Mouse (Mus musculus): ENCODE measurements around the gene Patl2. TPM values are rescaled to one million over a fixed set of nuclear protein-coding genes. Genes with fewer than 3 reads are reported as not detected.
A peak's percentile ranks its signal among the peaks of the same experiment; 100 is the strongest.

Patl2 gene
- polyA plus RNA-seq (2015; fragmentation: Nextera tagmentation; extraction: Ambion mirVana): 0.06 TPM in 1 of 2 replicates, not detected in the other

- no peak within 1 kb of the TSS for H3K9ac ChIP-seq
- H3K4me1 ChIP-seq: no peaks in the 10 kb centered on the region
- H3K36me3 ChIP-seq: no peaks in the 10 kb centered on the region
- H3K4me2 ChIP-seq: no peak within 1 kb of the TSS
- H3K9me3 ChIP-seq (replicated peaks): no peaks in the 10 kb centered on the region
- no peaks in the 10 kb centered on the region for H3K27me3 ChIP-seq
- H3K4me3 ChIP-seq (replicated peaks): no peak within 1 kb of the TSS
- WGBS: 83% methylated on average over 16 of the region's 17 CpGs
- no peak within 1 kb of the TSS for H3K27ac ChIP-seq
- no peak for ATAC-seq (replicated peaks; ENCODE audit: low FRiP score)
Measured at GRCm38 (mm10) chr2:122186106-122186505, at the start of gene Patl2, which contains the start of gene Terb2. Patl2 (minus strand) TSS chr2:122186189. Terb2 (plus strand) TSS chr2:122186272.

- 79% methylated on average over 2 of the region's 2 CpGs for WGBS
- H3K4me1 ChIP-seq: peaks cover 14% of the 10 kb centered on the region
- no peak overlapping the region for H3K27ac ChIP-seq
- ATAC-seq (replicated peaks; ENCODE audit: low FRiP score): no peak
- no peaks in the 10 kb centered on the region for H3K36me3 ChIP-seq
- H3K27me3 ChIP-seq: no peaks in the 10 kb centered on the region
- H3K9me3 ChIP-seq (replicated peaks): no peaks in the 10 kb centered on the region
- H3K9ac ChIP-seq: no peak overlapping the region
- H3K4me3 ChIP-seq (replicated peaks): peak overlapping the region; percentile 67
- H3K4me2 ChIP-seq: peak overlapping the region; percentile 93
Measured at GRCm38 (mm10) chr2:122235425-122235824, 49.4 kb upstream of the Patl2 start.

GRCm38 (mm10) chr2:122234611-122235288 lies 48.8 kb upstream of the Patl2 start, which contains the start of gene Sord:
Sord (plus strand) TSS chr2:122234749.
- no peaks in the 10 kb centered on the region for H3K9me3 ChIP-seq (replicated peaks)
- H3K36me3 ChIP-seq: no peaks in the 10 kb centered on the region
- H3K4me2 ChIP-seq: peak within 1 kb of the TSS; percentile 93
- peaks cover 14% of the 10 kb centered on the region for H3K4me1 ChIP-seq
- WGBS: under 1% methylated on average over 35 of the region's 35 CpGs
- H3K27me3 ChIP-seq: no peaks in the 10 kb centered on the region
- ATAC-seq (replicated peaks; ENCODE audit: low FRiP score): peak; percentile 96
- H3K27ac ChIP-seq: peak within 1 kb of the TSS; percentile 78
- peak within 1 kb of the TSS; percentile 67 for H3K4me3 ChIP-seq (replicated peaks)
- H3K9ac ChIP-seq: peak within 1 kb of the TSS; percentile 55

GRCm38 (mm10) chr2:122233759-122234557 lies 48.0 kb upstream of the Patl2 start:
- H3K4me3 ChIP-seq (replicated peaks): peak overlapping the region; percentile 67
- no peaks in the 10 kb centered on the region for H3K9me3 ChIP-seq (replicated peaks)
- WGBS: 5% methylated on average over 26 of the region's 26 CpGs
- no peaks in the 10 kb centered on the region for H3K27me3 ChIP-seq
- peak overlapping the region; percentile 93 for H3K4me2 ChIP-seq
- H3K9ac ChIP-seq: peak overlapping the region; percentile 55
- peak; percentile 3 for ATAC-seq (replicated peaks; ENCODE audit: low FRiP score)
- peak overlapping the region; percentile 78 for H3K27ac ChIP-seq
- H3K36me3 ChIP-seq: no peaks in the 10 kb centered on the region
- peaks cover 14% of the 10 kb centered on the region for H3K4me1 ChIP-seq

GRCm38 (mm10) chr2:122233341-122233740 lies 47.4 kb upstream of the Patl2 start:
- Histone ChIP-seq H3K4me2 (peak overlapping the region; percentile 93), H3K27me3 (no peaks in the 10 kb centered on the region), H3K36me3 (no peaks in the 10 kb centered on the region), H3K9me3 (replicated peaks) (no peaks in the 10 kb centered on the region), H3K9ac (no peak overlapping the region), H3K4me3 (replicated peaks) (peak overlapping the region; percentile 67; the same call in 1 of the 2 replicates), H3K4me1 (peaks cover 14% of the 10 kb centered on the region), H3K27ac (no peak overlapping the region)
- ATAC-seq (replicated peaks; ENCODE audit: low FRiP score): no peak
- 52% methylated on average over 5 of the region's 5 CpGs for WGBS

- Histone ChIP-seq H3K36me3 (no peaks in the 10 kb centered on the region), H3K4me3 (replicated peaks) (no peak overlapping the region), H3K4me2 (no peak overlapping the region), H3K4me1 (peaks cover 14% of the 10 kb centered on the region), H3K27me3 (no peaks in the 10 kb centered on the region), H3K9me3 (replicated peaks) (no peaks in the 10 kb centered on the region), H3K9ac (no peak overlapping the region), H3K27ac (no peak overlapping the region)
- ATAC-seq (replicated peaks; ENCODE audit: low FRiP score): no peak
- 91% methylated on average over 9 of the region's 9 CpGs for WGBS
Measured at GRCm38 (mm10) chr2:122231616-122232015, 45.6 kb upstream of the Patl2 start.

GRCm38 (mm10) chr2:122230395-122230794 lies 44.4 kb upstream of the Patl2 start:
- WGBS: 84% methylated on average over 6 of the region's 6 CpGs
- H3K9me3 ChIP-seq (replicated peaks): no peaks in the 10 kb centered on the region
- no peak for ATAC-seq (replicated peaks; ENCODE audit: low FRiP score)
- H3K4me2 ChIP-seq: no peak overlapping the region
- no peak overlapping the region for H3K27ac ChIP-seq
- no peak overlapping the region for H3K9ac ChIP-seq
- peaks cover 11% of the 10 kb centered on the region for H3K4me1 ChIP-seq
- H3K27me3 ChIP-seq: no peaks in the 10 kb centered on the region
- no peaks in the 10 kb centered on the region for H3K36me3 ChIP-seq
- no peak overlapping the region for H3K4me3 ChIP-seq (replicated peaks)

- Histone ChIP-seq H3K4me3 (replicated peaks) (no peak overlapping the region), H3K27me3 (no peaks in the 10 kb centered on the region), H3K9ac (no peak overlapping the region), H3K9me3 (replicated peaks) (no peaks in the 10 kb centered on the region), H3K4me2 (no peak overlapping the region), H3K4me1 (no peaks in the 10 kb centered on the region), H3K27ac (no peak overlapping the region), H3K36me3 (no peaks in the 10 kb centered on the region)
- ATAC-seq (replicated peaks; ENCODE audit: low FRiP score): no peak
Measured at GRCm38 (mm10) chr2:122223654-122224053, 37.7 kb upstream of the Patl2 start.

- H3K9ac ChIP-seq: no peak overlapping the region
- H3K4me2 ChIP-seq: no peak overlapping the region
- no peak overlapping the region for H3K27ac ChIP-seq
- WGBS: 81% methylated on average over 5 of the region's 5 CpGs
- H3K9me3 ChIP-seq (replicated peaks): no peaks in the 10 kb centered on the region
- H3K4me3 ChIP-seq (replicated peaks): no peak overlapping the region
- no peaks in the 10 kb centered on the region for H3K36me3 ChIP-seq
- no peaks in the 10 kb centered on the region for H3K4me1 ChIP-seq
- no peaks in the 10 kb centered on the region for H3K27me3 ChIP-seq
- no peak for ATAC-seq (replicated peaks; ENCODE audit: low FRiP score)
Measured at GRCm38 (mm10) chr2:122222272-122222671, 36.3 kb upstream of the Patl2 start.

- WGBS: 23% methylated on average over 5 of the region's 5 CpGs
- Histone ChIP-seq H3K4me2 (no peak overlapping the region), H3K4me1 (no peaks in the 10 kb centered on the region), H3K9ac (no peak overlapping the region), H3K4me3 (replicated peaks) (no peak overlapping the region), H3K36me3 (no peaks in the 10 kb centered on the region), H3K27me3 (no peaks in the 10 kb centered on the region), H3K27ac (no peak overlapping the region), H3K9me3 (replicated peaks) (no peaks in the 10 kb centered on the region)
- no peak for ATAC-seq (replicated peaks; ENCODE audit: low FRiP score)
Measured at GRCm38 (mm10) chr2:122221798-122222197, 35.8 kb upstream of the Patl2 start.

GRCm38 (mm10) chr2:122221378-122221777 lies 35.4 kb upstream of the Patl2 start:
- H3K9me3 ChIP-seq (replicated peaks): no peaks in the 10 kb centered on the region
- H3K36me3 ChIP-seq: no peaks in the 10 kb centered on the region
- no peaks in the 10 kb centered on the region for H3K4me1 ChIP-seq
- H3K4me3 ChIP-seq (replicated peaks): no peak overlapping the region
- H3K27ac ChIP-seq: no peak overlapping the region
- ATAC-seq (replicated peaks; ENCODE audit: low FRiP score): no peak
- WGBS: 61% methylated on average over 4 of the region's 4 CpGs
- no peak overlapping the region for H3K4me2 ChIP-seq
- H3K27me3 ChIP-seq: no peaks in the 10 kb centered on the region
- H3K9ac ChIP-seq: no peak overlapping the region

GRCm38 (mm10) chr2:122218234-122218633 lies 32.2 kb upstream of the Patl2 start:
- Histone ChIP-seq H3K27me3 (no peaks in the 10 kb centered on the region), H3K4me1 (no peaks in the 10 kb centered on the region), H3K9ac (no peak overlapping the region), H3K36me3 (no peaks in the 10 kb centered on the region), H3K4me2 (no peak overlapping the region), H3K27ac (no peak overlapping the region), H3K9me3 (replicated peaks) (no peaks in the 10 kb centered on the region), H3K4me3 (replicated peaks) (no peak overlapping the region)
- WGBS: 45% methylated on average over 2 of the region's 2 CpGs
- ATAC-seq (replicated peaks; ENCODE audit: low FRiP score): no peak

Measured in kidney, embryonic 15.5 days (tissue).